Comparison of ENCODE assay signal across 19 mouse cellular contexts in the genomic region with DNA sequence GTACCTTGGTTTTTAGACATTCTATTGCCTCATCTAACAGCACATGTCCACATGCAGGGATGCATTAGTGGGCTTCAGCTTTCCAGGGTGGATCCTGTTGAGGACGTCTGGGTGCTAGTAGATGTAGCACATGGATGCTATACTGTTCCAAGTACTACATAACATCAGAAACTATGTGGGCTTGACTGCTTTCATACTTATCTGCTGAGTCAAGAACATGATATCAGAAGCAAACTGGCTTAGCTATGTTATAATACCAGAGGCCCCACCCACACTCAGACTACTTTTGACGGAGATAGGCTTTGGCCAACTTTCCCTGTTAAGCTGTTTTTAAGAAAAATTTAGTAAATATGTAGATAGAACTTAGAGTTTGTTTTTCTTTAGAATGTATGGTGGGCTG. TPM values are rescaled to one million over a fixed set of nuclear protein-coding genes. Genes with fewer than 3 reads are reported as not detected.
A peak's percentile ranks its signal among the peaks of the same experiment; 100 is the strongest.
DNase-seq lines count a peak whose midpoint lies in the region; ATAC-seq and TF ChIP-seq lines count a peak whose summit lies in the region.
"Had no signal": no experiment of that assay in that cellular context is flagged by ENCODE, and none has a peak within 500 bp of the region (broad histone marks: within the 10 kb centered on the region; RNA-seq: fewer than 3 reads in every experiment).

No protein-coding gene starts in this region.

- no peaks in the 10 kb centered on the region for H3K9me3 ChIP-seq in megakaryocyte, embryonic 14.5 days
- H3K9me3 ChIP-seq in embryonic facial prominence, embryonic 13.5 days: no peaks in the 10 kb centered on the region
- no peaks in the 10 kb centered on the region for H3K9me3 ChIP-seq in liver, postnatal 0 days (ENCODE audit: low read length)
- H3K9me3 ChIP-seq: limb, embryonic 15.5 days; midbrain, embryonic 12.5 days; neural tube, embryonic 12.5 days had no signal

- peak overlapping the region; percentile 9 for H3K4me3 ChIP-seq in megakaryocyte, embryonic 14.5 days (replicated peaks)
- no peak overlapping the region for H3K4me3 ChIP-seq in embryonic facial prominence, embryonic 13.5 days
- peak overlapping the region; percentile 86 for H3K4me3 ChIP-seq in liver, postnatal 0 days (ENCODE audit: low read depth, low read length)
- H3K4me3 ChIP-seq in cerebellum, adult 2 months (replicated peaks; ENCODE audit: insufficient read depth, low read depth, low read length): no peak overlapping the region

- TF ChIP-seq CTCF in liver, postnatal 0 days (IDR thresholded peaks at IDR 0.05; ENCODE audit: low read depth): no peak
- no peak for TF ChIP-seq CTCF in cerebellum, adult 2 months (IDR thresholded peaks at IDR 0.05; ENCODE audit: borderline replicate concordance, insufficient read depth, low read depth, low read length)

- WGBS in embryonic facial prominence, embryonic 13.5 days: 78% methylated on average over 2 of the region's 2 CpGs
- 54% methylated on average over 2 of the region's 2 CpGs for WGBS in liver, postnatal 0 days (ENCODE audit: insufficient replicate concordance)
- WGBS in cerebellum, adult 2 months: 86% methylated on average over 2 of the region's 2 CpGs

- TF ChIP-seq POLR2A in cerebellum, adult 2 months (IDR thresholded peaks at IDR 0.05; ENCODE audit: borderline replicate concordance, insufficient read depth, low read length): no peak

- no peak for ATAC-seq in megakaryocyte, adult 5-6 weeks (ENCODE audit: poor library complexity, severe bottlenecking)
- ATAC-seq in embryonic facial prominence, embryonic 13.5 days (ENCODE audit: insufficient number of reproducible peaks, insufficient read depth, low FRiP score, low TSS enrichment, low read depth): no peak
- ATAC-seq in liver, postnatal 0 days: peak; percentile 8; the same call in 1 of the 2 replicates

- H3K9ac ChIP-seq in embryonic facial prominence, embryonic 13.5 days: no peak overlapping the region
- peak overlapping the region; percentile 58 for H3K9ac ChIP-seq in liver, postnatal 0 days (replicated peaks)
- H3K9ac ChIP-seq: limb, embryonic 15.5 days; midbrain, embryonic 12.5 days; neural tube, embryonic 12.5 days had no signal

- peaks cover 49% of the 10 kb centered on the region for H3K36me3 ChIP-seq in megakaryocyte, embryonic 14.5 days (replicated peaks; ENCODE audit: low read length)
- H3K36me3 ChIP-seq in embryonic facial prominence, embryonic 13.5 days: peaks cover 44% of the 10 kb centered on the region
- peaks cover 51% of the 10 kb centered on the region for H3K36me3 ChIP-seq in liver, postnatal 0 days (replicated peaks; ENCODE audit: insufficient read depth, low read length)

- H3K27ac ChIP-seq in embryonic facial prominence, embryonic 13.5 days: no peak overlapping the region
- H3K27ac ChIP-seq in liver, postnatal 0 days (ENCODE audit: low read depth): peak overlapping the region; percentile 39; the same call in 1 of the 2 replicates
- no peak overlapping the region for H3K27ac ChIP-seq in cerebellum, adult 2 months (ENCODE audit: insufficient read depth, low read length)
- H3K27ac ChIP-seq: limb, embryonic 15.5 days; midbrain, embryonic 12.5 days; neural tube, embryonic 12.5 days had no signal

- peak; percentile 42; the same call in 1 of the 2 replicates for TF ChIP-seq EP300 in liver, postnatal 0 days (IDR thresholded peaks at IDR 0.05; ENCODE audit: low read depth)

- intact Hi-C loops in left cerebral cortex, postnatal 4 days (cut with DNase I): no loop called here

- peaks cover 25% of the 10 kb centered on the region for H3K4me1 ChIP-seq in megakaryocyte, embryonic 14.5 days
- H3K4me1 ChIP-seq in embryonic facial prominence, embryonic 13.5 days: peaks cover 19% of the 10 kb centered on the region
- peaks cover 15% of the 10 kb centered on the region; the same call in 1 of the 2 replicates for H3K4me1 ChIP-seq in liver, postnatal 0 days (ENCODE audit: insufficient read depth)
- no peaks in the 10 kb centered on the region for H3K4me1 ChIP-seq in cerebellum, adult 2 months (ENCODE audit: control insufficient read depth, insufficient read depth, low read length)

- peak overlapping the region; percentile 20; the same call in 1 of the 2 replicates for H3K4me2 ChIP-seq in embryonic facial prominence, embryonic 13.5 days
- peak overlapping the region; percentile 74 for H3K4me2 ChIP-seq in liver, postnatal 0 days (ENCODE audit: low read depth, low read length)

- no peaks in the 10 kb centered on the region for H3K27me3 ChIP-seq in megakaryocyte, embryonic 14.5 days (replicated peaks)
- peaks cover under 1% of the 10 kb centered on the region; the same call in 1 of the 2 replicates for H3K27me3 ChIP-seq in embryonic facial prominence, embryonic 13.5 days
- no peaks in the 10 kb centered on the region for H3K27me3 ChIP-seq in liver, postnatal 0 days (ENCODE audit: insufficient read depth, low read length)
- H3K27me3 ChIP-seq in cerebellum, adult 2 months (ENCODE audit: control insufficient read depth, insufficient read depth, low read length): no peaks in the 10 kb centered on the region
- H3K27me3 ChIP-seq: limb, embryonic 15.5 days; neural tube, embryonic 12.5 days had no signal

- DNase-seq in heart, adult 11 months: peak; percentile 65
- no peak for DNase-seq in heart, adult 8-10 months (ENCODE audit: low spot score)
- DNase-seq in liver, postnatal 0 days: no peak
- no peak for DNase-seq in left cerebral cortex, postnatal 4 days
- no peak for DNase-seq in cerebellum, adult 2 months
- DNase-seq: adrenal gland, adult 2 months; B cell, adult 2 months; cerebellum, adult 11 months; embryo, embryonic 11 days; kidney, postnatal 10 days; retina, postnatal 1 day had no signal

RNA-seq across cellular contexts. Expression of gene Rrm1, which starts 2.8 kb away (rescaled TPM):
- total RNA-seq in heart, adult 8-10 months (2022): 10 to 100 TPM in 3 of 4 experiments, 1 to 10 TPM in 1; 8.8 to 13.1 (median 10.9) TPM
- 13.8 and 46.6 TPM in 2 replicates for polyA plus RNA-seq in megakaryocyte, embryonic 14.5 days (2012; ENCODE audit: insufficient read depth, low replicate concordance)
- 161 and 172 TPM in 2 replicates for total RNA-seq in megakaryocyte, adult 5-6 weeks (2015)
- total RNA-seq in megakaryocyte, adult 5-6 weeks (2017): 413 and 515 TPM in 2 replicates
- polyA plus RNA-seq in embryonic facial prominence, embryonic 13.5 days (2015; fragmentation: Nextera tagmentation; extraction: Ambion mirVana): 148 and 154 TPM in 2 replicates
- polyA plus RNA-seq in liver, postnatal 0 days (2015; fragmentation: Nextera tagmentation; extraction: Ambion mirVana): 55.9 and 66.4 TPM in 2 replicates
- total RNA-seq in left cerebral cortex, postnatal 4 days (2021): 10 to 100 TPM; 24.8 to 25.0 TPM
- 17.0 and 20.0 TPM in 2 replicates for polyA plus RNA-seq in cerebellum, adult 2 months (2012; rRNA removed)

RNA-seq across cellular contexts. Expression of gene Olfr543, which starts 37.2 kb away (rescaled TPM):
- total RNA-seq in heart, adult 8-10 months (2022): not detected
- polyA plus RNA-seq in megakaryocyte, embryonic 14.5 days (2012; ENCODE audit: insufficient read depth, low replicate concordance): not detected in 2 replicates
- not detected in 2 replicates for total RNA-seq in megakaryocyte, adult 5-6 weeks (2015)
- total RNA-seq in megakaryocyte, adult 5-6 weeks (2017): not detected in 2 replicates
- 0.32 and 0.36 TPM in 2 replicates for polyA plus RNA-seq in embryonic facial prominence, embryonic 13.5 days (2015; fragmentation: Nextera tagmentation; extraction: Ambion mirVana)
- polyA plus RNA-seq in liver, postnatal 0 days (2015; fragmentation: Nextera tagmentation; extraction: Ambion mirVana): 0.12 and 0.19 TPM in 2 replicates
- total RNA-seq in left cerebral cortex, postnatal 4 days (2021): not detected
- polyA plus RNA-seq in cerebellum, adult 2 months (2012; rRNA removed): not detected in 2 replicates
- total RNA-seq: adrenal gland, adult 2 months; layer of hippocampus, postnatal 25 days had no signal
- polyA plus RNA-seq: adrenal gland, adult 2 months had no signal

RNA-seq across cellular contexts. Expression of gene Olfr544, which starts 43.8 kb away (rescaled TPM):
- not detected for total RNA-seq in heart, adult 8-10 months (2022)
- polyA plus RNA-seq in megakaryocyte, embryonic 14.5 days (2012; ENCODE audit: insufficient read depth, low replicate concordance): not detected in 2 replicates
- total RNA-seq in megakaryocyte, adult 5-6 weeks (2015): not detected in 2 replicates
- 0.04 TPM in 1 of 2 replicates, not detected in the other for total RNA-seq in megakaryocyte, adult 5-6 weeks (2017)
- 0.10 and 0.20 TPM in 2 replicates for polyA plus RNA-seq in embryonic facial prominence, embryonic 13.5 days (2015; fragmentation: Nextera tagmentation; extraction: Ambion mirVana)
- polyA plus RNA-seq in liver, postnatal 0 days (2015; fragmentation: Nextera tagmentation; extraction: Ambion mirVana): 0.04 and 0.06 TPM in 2 replicates
- total RNA-seq in left cerebral cortex, postnatal 4 days (2021): not detected
- polyA plus RNA-seq in cerebellum, adult 2 months (2012; rRNA removed): not detected in 2 replicates
- total RNA-seq: adrenal gland, adult 2 months; layer of hippocampus, postnatal 25 days had no signal
- polyA plus RNA-seq: adrenal gland, adult 2 months; gonadal fat pad, adult 2 months had no signal

RNA-seq across cellular contexts. Expression of gene Olfr545, which starts 55.1 kb away (rescaled TPM):
- not detected for total RNA-seq in heart, adult 8-10 months (2022)
- polyA plus RNA-seq in megakaryocyte, embryonic 14.5 days (2012; ENCODE audit: insufficient read depth, low replicate concordance): not detected in 2 replicates
- total RNA-seq in megakaryocyte, adult 5-6 weeks (2015): not detected in 2 replicates
- total RNA-seq in megakaryocyte, adult 5-6 weeks (2017): not detected in 2 replicates
- 0.18 TPM in 1 of 2 replicates, not detected in the other for polyA plus RNA-seq in embryonic facial prominence, embryonic 13.5 days (2015; fragmentation: Nextera tagmentation; extraction: Ambion mirVana)
- not detected in 2 replicates for polyA plus RNA-seq in liver, postnatal 0 days (2015; fragmentation: Nextera tagmentation; extraction: Ambion mirVana)
- not detected for total RNA-seq in left cerebral cortex, postnatal 4 days (2021)
- polyA plus RNA-seq in cerebellum, adult 2 months (2012; rRNA removed): not detected in 2 replicates
- total RNA-seq: adrenal gland, adult 2 months; layer of hippocampus, postnatal 25 days had no signal
- polyA plus RNA-seq: adrenal gland, adult 2 months; gonadal fat pad, adult 2 months had no signal

Comparison
In these comparisons a context has a peak if more than half of its experiments do, and no peak if none do; other contexts are left out.
1. H3K4me3 ChIP-seq: peak in megakaryocyte, embryonic 14.5 days (single experiment) and liver, postnatal 0 days (single experiment); none in embryonic facial prominence, embryonic 13.5 days (single experiment) and cerebellum, adult 2 months (single experiment).